Mouse (Mus musculus) thymus, adult 2 months (tissue): ENCODE results near the gene Tdgf1.

ENCODE experiments used
- CTCF ChIP-seq: fragments of 200-500 bp; IDR thresholded peaks from 2 replicates; pipeline ENCODE4 v1.5.1; 2012; ENCODE audit warnings: mild to moderate bottlenecking, control low read depth, low read length, moderate library complexity, borderline replicate concordance; ENCODE audit not compliant: control insufficient read depth, poor library complexity, insufficient read depth; ENCODE audit errors: extremely low read depth
- POLR2A ChIP-seq: fragments of 200-500 bp; IDR thresholded peaks from 2 replicates; pipeline ENCODE4 v1.6.1; 2012; ENCODE audit warnings: mild to moderate bottlenecking, low read length, control low read depth, moderate library complexity; ENCODE audit not compliant: control insufficient read depth, poor library complexity, insufficient read depth; ENCODE audit errors: extremely low read depth

DNA sequence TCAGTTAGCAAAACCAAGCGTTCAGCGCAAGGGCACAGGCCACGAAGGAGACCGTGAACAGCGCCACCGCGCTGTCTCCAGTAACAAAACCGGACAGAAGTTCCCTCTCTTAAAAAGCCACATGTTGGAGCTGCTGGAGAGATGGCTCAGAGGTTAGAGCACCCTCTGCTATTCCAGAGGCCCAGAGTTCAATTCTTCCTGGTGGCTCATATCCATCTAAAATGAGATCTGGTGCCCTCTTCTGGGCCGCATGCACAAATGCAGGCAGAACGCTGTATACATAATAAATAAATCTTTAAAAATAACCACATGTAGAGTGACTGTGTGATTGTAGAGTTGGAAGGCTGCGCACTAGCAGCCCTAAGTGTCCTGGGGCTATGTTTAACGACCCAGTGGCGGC lies 1.7 kb downstream of the Tdgf1 start:
- TF ChIP-seq CTCF (peak; percentile 27; the same call in 1 of the 2 replicates), POLR2A (no peak)
